Mouse (Mus musculus) layer of hippocampus, adult 2 months (tissue): ENCODE data around the gene Hspb6. TPM values are rescaled to one million over a fixed set of nuclear protein-coding genes. Genes with fewer than 3 reads are reported as not detected.
A peak's percentile ranks its signal among the peaks of the same experiment; 100 is the strongest.

Source experiments
- DNase-seq, 2 experiments: peaks; one replicate each; pipeline ENCODE4 v3.0.0; 2022; ENCODE audit warnings: low spot score in 2 of 2
- H3K27ac ChIP-seq: fragments of 200-600 bp; 2 replicates; pipeline ENCODE4 v1.8.1; 2022
- H3K4me3 ChIP-seq: fragments of 200-600 bp; 2 replicates; pipeline ENCODE4 v1.8.1; 2022; ENCODE audit warnings: mild to moderate bottlenecking
- CTCF ChIP-seq: fragments of 200-600 bp; conservative IDR thresholded peaks from 2 replicates; pipeline ENCODE4 v1.8.1; 2022; ENCODE audit warnings: antibody characterized with exemption, mild to moderate bottlenecking, moderate library complexity
- total RNA-seq, 2 experiments: library from RNA; stranded (reverse); gene quantifications; 2 replicates each; pipeline ENCODE4 v1.2.3; 2021

Hspb6 gene
- total RNA-seq, 2 experiments from 2014 or later, result 2.7 to 4.8 TPM

DNA sequence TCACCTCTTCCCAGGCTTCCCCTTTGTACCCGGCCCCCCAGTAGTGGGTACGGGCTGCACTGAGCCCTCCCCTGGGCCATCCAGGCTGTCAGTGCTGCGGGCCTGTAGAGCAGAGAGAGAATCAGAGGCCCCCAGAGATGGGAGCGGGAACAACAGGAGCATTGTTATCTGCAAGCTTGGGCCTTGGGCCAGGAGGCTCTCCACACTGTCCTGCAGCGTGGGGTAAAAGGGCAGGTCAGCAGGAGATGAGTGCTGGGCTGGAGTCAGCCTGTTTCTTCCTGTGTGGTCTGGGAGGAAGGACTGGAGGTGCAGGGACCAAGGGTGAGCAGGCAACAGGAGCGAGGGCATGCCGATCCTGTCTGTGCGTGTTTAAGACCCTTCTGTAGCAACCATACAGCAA, 19.0 kb upstream of the Hspb6 start:
- no peak for DNase-seq
- TF ChIP-seq CTCF, result no peak; the same call in 1 of the 2 replicates
- H3K4me3 ChIP-seq, result no peak overlapping the region; the same call in 1 of the 2 replicates
- peak overlapping the region; percentile 90 for H3K27ac ChIP-seq

DNA sequence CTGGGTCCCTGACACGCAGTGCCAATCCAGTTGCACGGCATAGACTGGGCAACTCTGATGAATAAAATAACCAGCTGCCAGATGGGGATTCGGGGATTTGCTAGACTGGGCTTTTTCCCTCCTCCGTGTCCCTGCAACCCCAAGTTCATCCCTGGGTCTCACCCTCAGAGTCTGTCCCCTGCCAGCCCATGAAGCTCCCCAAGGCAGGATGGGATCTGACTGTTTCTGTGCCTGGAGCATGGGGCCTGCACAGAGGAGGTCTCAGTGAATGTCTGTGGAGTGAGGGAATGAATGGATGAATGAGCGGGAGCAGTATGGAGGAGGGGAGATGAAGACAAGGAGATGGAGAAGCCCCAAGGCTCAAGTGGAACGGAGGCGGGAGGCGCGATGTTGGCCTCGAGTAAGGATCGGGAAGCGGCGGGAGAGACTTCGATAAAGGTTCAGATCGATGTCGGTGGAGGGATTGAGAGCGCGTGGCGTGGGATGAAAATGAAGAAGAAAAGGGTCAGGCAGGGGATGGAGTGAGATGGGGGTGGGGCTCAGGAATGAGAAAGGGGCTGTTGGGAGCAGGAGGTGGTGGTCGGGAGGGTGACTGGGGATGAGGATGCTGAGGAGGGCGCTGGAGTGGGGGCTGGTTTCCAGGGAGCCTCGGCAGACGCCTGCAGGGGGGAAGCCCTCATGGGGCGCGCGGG, 17.9 kb upstream of the Hspb6 start:
- Histone ChIP-seq H3K27ac (peak overlapping the region; percentile 90), H3K4me3 (peak overlapping the region; percentile 75)
- no peak for TF ChIP-seq CTCF
- DNase-seq, result no peak

DNA sequence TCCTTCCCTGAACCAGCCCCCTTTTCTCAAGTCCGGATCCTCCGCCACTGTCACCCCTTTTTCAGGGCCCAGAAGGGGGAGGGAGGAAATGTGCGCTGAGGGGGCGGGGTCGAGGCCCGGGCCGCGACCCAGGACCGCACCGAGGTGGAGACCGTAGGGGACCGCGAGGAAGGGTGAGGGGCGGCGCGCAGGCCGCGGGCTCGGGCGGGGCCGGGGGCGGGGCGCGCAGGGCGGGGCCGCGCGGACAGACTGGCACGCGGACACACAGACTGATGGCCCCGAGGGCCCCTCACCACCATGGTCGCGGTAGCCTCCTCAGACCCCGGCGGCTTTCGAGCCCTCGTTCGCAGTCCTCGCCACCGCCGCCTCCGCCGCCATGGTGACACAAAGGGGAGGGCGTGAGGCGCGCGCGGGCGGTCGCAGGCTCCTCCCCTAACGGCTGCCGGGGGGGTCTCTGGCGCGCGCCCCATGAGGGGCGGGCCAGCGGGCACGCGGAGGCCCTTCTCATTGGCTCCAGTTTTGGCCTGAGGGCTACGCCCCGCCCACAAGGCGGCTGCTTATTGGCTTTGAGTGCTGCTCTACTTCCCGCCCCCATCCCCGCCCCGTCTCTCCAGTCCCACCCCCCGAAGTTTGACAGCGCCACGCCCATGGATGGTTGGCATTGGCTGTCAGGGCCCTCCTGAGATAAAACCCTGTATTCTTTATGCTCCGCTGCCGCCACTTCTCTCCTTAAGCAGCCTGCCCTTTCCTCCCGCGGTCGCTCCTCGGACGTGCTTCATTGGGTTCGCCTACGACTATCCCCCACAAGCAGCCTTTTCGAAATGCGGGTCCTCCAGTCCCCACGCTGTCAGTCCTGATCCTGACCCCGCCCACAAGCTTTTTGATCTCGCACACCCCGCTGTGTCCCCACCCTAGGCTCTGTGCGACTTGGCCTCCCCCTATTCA, 17.1 kb upstream of the Hspb6 start, which contains the start of gene Arhgap33:
Gene Arhgap33 (minus strand): TSS at position 428 of the 945 bp plus-strand sequence.
- DNase-seq, result peak; percentile 95 to 96
- H3K4me3 ChIP-seq, result peak within 1 kb of the TSS; percentile 75
- H3K27ac ChIP-seq, result peak within 1 kb of the TSS; percentile 90
- TF ChIP-seq CTCF, result no peak

DNA sequence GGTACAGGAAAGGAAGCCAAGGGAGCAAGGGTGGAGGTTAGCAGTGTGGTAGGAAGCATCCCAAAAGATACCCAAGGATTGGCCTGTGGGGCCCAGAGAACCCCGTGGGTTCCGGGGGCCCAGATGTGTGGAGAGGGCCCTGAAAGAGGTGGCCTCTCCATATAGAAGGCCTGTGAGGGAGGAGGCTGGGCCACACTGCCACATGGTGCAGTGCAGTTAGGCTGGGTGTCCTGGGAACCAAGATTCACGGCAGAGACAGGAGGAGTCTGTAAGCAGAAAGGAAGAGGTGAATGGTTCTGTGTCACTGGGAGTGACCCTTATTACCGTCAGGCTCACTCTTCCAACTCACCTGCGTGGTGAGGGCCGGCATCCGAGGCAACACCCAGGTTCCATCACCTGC, 11.4 kb upstream of the Hspb6 start:
- no peak for DNase-seq
- TF ChIP-seq CTCF, result no peak
- Histone ChIP-seq H3K4me3 (no peak overlapping the region), H3K27ac (no peak overlapping the region)

DNA sequence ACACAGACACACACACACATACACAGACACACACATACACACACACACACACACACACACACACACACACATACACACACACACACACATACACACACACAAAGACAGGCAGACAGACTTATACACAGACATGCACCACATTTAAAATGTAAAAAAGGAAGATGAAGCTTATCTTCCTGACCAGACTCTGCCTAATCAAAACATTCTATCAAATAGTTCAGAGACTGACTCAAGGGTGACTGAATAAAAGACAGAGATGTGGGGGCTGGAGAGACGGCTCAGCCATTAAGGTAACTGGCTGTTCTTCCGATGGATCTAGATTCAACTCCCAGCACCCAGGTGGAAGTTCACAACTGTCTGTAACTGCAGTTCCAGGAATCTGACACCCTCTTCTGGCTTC, 7.7 kb upstream of the Hspb6 start:
- Histone ChIP-seq H3K4me3 (no peak overlapping the region), H3K27ac (no peak overlapping the region)
- no peak for TF ChIP-seq CTCF
- no peak for DNase-seq

DNA sequence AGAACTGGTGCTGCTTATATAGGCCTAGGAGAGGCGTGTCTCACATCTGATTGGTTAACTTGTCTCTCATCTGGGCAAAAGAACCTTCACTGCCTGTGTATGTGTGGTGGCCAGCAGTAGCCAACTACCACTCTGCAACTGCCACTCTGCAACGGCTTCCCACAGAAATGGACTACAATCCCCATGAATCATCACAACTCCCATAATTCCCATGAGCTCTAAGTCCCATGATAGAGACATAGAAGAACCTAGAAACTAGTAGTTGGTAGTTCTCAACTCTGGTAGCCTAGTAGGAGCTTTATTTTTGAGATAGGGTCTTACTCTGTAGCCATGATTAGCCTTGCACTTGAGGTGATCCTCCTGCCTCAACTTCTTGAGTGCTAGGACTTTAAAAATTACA, 2.1 kb upstream of the Hspb6 start:
- DNase-seq, result no peak
- Histone ChIP-seq H3K27ac (no peak overlapping the region), H3K4me3 (no peak overlapping the region)
- TF ChIP-seq CTCF, result no peak

DNA sequence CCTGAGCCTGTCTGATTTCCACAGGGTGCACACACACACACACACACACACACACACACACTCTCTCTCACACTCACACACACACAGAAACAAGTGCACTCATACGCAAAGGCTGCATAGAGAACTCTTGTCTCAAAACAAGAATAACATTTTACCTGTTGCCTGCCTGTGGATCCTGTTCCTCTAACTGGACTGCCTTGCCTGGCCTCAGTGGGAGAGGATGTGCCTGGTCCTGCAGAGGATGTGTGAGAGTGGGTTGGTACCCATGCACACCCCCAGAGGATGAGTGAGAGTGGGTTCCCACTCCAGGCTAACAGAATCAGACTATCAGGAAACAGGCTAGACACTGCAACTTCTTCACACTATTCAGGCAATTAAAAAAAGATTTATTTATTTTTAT, 1.4 kb upstream of the Hspb6 start:
- H3K4me3 ChIP-seq, result no peak overlapping the region
- no peak for DNase-seq
- TF ChIP-seq CTCF, result no peak
- H3K27ac ChIP-seq, result no peak overlapping the region

DNA sequence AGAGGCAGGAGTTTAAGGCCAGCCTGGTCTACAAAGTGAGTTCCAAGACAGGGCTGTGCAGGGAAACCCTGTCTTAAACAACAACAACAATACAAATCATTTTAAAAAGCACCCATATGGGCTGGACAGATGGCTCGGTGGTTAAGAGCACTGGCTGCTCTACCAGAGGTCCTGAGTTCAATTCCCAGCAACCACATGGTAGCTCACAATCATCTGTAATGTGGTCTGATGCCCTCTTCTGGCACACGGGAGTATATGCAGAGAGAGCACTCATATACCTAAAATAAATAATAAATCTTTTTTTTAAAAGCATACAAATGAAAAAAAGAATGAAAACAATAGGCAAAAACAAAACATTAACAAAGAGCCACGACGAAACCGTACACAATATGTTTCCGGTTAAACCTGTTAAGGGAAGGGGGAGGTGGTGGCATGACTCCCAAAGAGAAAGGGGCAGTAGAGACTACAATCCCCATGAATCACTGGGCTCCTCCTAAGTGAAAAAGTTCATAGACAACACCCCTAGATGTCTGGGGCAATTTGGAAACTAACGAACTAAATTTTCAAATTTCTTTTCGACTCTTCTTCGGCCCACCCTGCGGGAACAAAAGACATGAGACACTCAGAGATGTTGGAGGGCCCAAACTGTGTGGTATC, 405 bp upstream of the Hspb6 start:
- peak overlapping the region; percentile 69 for H3K4me3 ChIP-seq
- DNase-seq, result no peak
- H3K27ac ChIP-seq, result peak overlapping the region; percentile 97
- TF ChIP-seq CTCF, result peak; percentile 85

DNA sequence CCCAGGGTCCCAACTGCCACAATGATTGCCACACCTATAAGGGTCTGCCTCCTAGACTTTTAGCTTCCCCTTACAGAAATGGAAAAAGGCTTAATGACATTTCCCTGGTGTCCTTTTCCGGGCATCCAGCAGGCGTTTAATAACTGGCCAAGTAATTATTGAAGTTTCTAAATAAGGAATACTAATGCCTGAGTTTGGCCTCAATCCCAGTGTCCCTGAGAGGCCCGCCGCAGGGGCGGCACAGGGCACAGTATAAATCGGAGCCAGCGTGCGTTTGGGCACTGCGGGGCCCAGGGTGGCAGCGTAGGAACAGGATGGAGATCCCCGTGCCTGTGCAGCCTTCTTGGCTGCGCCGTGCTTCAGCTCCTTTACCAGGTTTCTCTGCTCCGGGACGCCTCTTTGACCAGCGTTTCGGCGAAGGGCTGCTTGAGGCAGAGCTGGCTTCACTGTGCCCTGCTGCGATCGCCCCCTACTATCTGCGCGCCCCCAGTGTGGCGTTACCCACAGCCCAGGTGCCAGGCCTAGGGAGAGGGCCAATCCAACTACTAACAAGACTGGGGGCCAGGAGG, 1.1 kb downstream of the Hspb6 start:
- TF ChIP-seq CTCF, result no peak; the same call in 1 of the 2 replicates
- no peak for DNase-seq
- Histone ChIP-seq H3K27ac (peak overlapping the region; percentile 97), H3K4me3 (peak overlapping the region; percentile 69)

DNA sequence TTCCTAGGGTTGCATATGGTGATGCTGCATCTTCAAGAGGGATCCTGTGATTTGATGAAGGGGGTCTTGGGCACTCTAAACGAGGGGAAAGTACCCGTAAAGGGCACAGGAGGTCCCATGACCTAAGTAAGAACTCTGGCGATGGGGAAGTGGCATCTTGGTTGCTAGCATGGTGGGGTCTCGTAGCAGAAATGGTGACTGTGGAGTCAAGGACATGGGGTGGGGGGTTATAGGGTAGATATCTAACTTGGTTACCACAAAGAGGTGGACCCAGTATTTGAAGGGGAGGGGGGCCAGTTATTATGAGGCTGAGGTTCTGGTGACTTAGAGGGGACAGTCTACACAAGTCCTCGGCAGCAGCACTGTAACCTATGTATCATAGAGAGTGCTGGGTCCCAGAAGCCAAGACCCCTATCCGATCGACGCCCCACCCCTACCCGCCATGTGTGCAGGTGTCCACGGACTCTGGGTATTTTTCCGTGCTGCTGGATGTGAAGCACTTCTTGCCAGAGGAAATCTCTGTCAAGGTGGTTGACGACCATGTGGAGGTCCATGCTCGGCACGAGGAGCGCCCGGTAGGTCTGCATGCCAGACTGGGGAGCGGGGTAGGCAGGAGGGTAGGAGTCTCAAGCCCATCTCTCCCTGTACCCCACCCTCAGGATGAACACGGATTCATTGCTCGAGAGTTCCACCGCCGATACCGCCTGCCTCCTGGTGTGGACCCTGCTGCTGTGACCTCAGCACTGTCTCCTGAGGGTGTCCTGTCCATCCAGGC, 2.0 kb downstream of the Hspb6 start:
- DNase-seq, result no peak
- TF ChIP-seq CTCF, result no peak
- H3K27ac ChIP-seq, result peak overlapping the region; percentile 97; the same call in 1 of the 2 replicates
- no peak overlapping the region for H3K4me3 ChIP-seq

DNA sequence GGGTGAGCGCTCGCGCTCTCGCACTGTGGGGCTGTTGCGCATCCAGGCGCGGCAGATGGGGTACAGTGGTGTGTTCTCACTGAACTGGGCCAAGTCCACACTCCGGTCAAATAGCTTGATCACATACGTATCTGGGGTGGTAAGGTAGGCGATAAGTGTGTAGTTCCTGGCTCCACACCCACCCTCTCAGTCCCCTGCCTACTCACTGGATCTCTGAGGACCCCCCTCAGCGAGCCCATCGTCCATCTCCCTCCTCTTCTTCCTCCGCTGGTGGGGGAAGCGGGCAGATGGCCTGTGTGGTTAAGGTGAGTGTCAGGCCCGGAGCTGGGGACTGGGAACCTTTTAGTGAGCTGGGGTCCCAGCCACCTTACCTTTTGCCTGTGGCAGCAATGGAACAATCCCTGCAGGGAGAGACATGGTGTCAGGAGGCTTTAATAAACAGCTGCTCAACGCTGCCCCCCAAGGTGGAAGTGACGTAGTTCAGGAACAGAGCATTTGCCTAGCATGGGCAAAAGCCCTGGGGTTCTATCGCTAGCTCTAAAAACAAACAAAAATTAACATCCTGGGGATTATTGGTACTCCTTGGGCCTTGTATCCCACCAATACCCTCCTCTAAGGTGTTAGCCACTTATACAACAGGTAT, 5.0 kb downstream of the Hspb6 start:
- H3K4me3 ChIP-seq, result no peak overlapping the region
- peak; percentile 57 for TF ChIP-seq CTCF
- DNase-seq, result no peak
- H3K27ac ChIP-seq, result no peak overlapping the region; the same call in 1 of the 2 replicates
